Mouse (Mus musculus) activated CD4-positive, CD25-positive, alpha-beta regulatory T cell (primary cell): ENCODE results near the gene Cdk20. TPM values are rescaled to one million over a fixed set of nuclear protein-coding genes. Genes with fewer than 3 reads are reported as not detected.

ENCODE experiments used
- polyA plus RNA-seq, 2 experiments: library from polyadenylated mRNA; unstranded; fragments of 100-300 nt; shearing (Covaris generic); gene quantifications; one replicate each; pipeline ENCODE4 v1.2.1; 2017

Cdk20 gene
- polyA plus RNA-seq: 1 to 10 TPM; 2.1 to 4.5 TPM

GRCm38 (mm10) chr13:64432017-64432995 lies at the start of gene Cdk20:
TSS of gene Cdk20 (plus strand) at chr13:64432314.

Other genes with a start within 250 kb of the Cdk20 start
- gene Cdc14b, start 157.0 kb upstream of the Cdk20 start, polyA plus RNA-seq: 10 to 100 TPM in 1 of 2 experiments, 1 to 10 TPM in 1; 4.6 to 13.2 TPM
- gene Aaed1, start 119.6 kb upstream of the Cdk20 start, polyA plus RNA-seq: 10 to 100 TPM; 20.9 to 34.5 TPM
- 10 to 100 TPM in 1 of 2 experiments, 1 to 10 TPM in 1; 3.3 to 15.5 TPM for gene Ctsl, start 61.4 kb upstream of the Cdk20 start, polyA plus RNA-seq
- not detected for gene Fam240b, start 65.5 kb downstream of the Cdk20 start, polyA plus RNA-seq